ENCODE assay signal across 24 mouse cellular contexts in genomic region chr19:5341360-5341759, GRCm38 (mm10). TPM values are rescaled to one million over a fixed set of nuclear protein-coding genes. Genes with fewer than 3 reads are reported as not detected.
A peak's percentile ranks its signal among the peaks of the same experiment; 100 is the strongest.
DNase-seq lines count a peak whose midpoint lies in the region; ATAC-seq and TF ChIP-seq lines count a peak whose summit lies in the region.
"Had no signal": no experiment of that assay in that cellular context is flagged by ENCODE, and none has a peak within 500 bp of the region (broad histone marks: within the 10 kb centered on the region; RNA-seq: fewer than 3 reads in every experiment).

No protein-coding gene starts in this region.

- H3K4me3 ChIP-seq in heart, embryonic 10.5 days: no peak overlapping the region
- H3K4me3 ChIP-seq in kidney, adult 2 months (ENCODE audit: insufficient read depth, low read depth, low read length): no peak overlapping the region
- H3K4me3 ChIP-seq in kidney, embryonic 15.5 days (replicated peaks): no peak overlapping the region
- H3K4me3 ChIP-seq in testis, adult 2 months (ENCODE audit: control insufficient read depth, low read depth, low read length): peak overlapping the region; percentile 55
- H3K4me3 ChIP-seq in midbrain, embryonic 14.5 days (replicated peaks; ENCODE audit: low read depth, low read length): no peak overlapping the region
- H3K4me3 ChIP-seq in midbrain, postnatal 0 days (ENCODE audit: low read depth, low read length): no peak overlapping the region
- H3K4me3 ChIP-seq: embryonic facial prominence, embryonic 13.5 days; forebrain, embryonic 12.5 days; heart, embryonic 13.5 days; hindbrain, embryonic 15.5 days had no signal

- H3K36me3 ChIP-seq in heart, embryonic 10.5 days: no peaks in the 10 kb centered on the region
- H3K36me3 ChIP-seq in kidney, adult 2 months (ENCODE audit: control insufficient read depth, insufficient read depth, low read length): no peaks in the 10 kb centered on the region
- H3K36me3 ChIP-seq in kidney, embryonic 15.5 days: no peaks in the 10 kb centered on the region
- no peaks in the 10 kb centered on the region for H3K36me3 ChIP-seq in testis, adult 2 months (ENCODE audit: control insufficient read depth, insufficient read depth, low read length)
- H3K36me3 ChIP-seq in midbrain, embryonic 14.5 days (ENCODE audit: control insufficient read depth, insufficient read depth, low read length): no peaks in the 10 kb centered on the region
- no peaks in the 10 kb centered on the region for H3K36me3 ChIP-seq in midbrain, postnatal 0 days (ENCODE audit: insufficient read depth, low read length)
- H3K36me3 ChIP-seq: embryonic facial prominence, embryonic 13.5 days; forebrain, embryonic 12.5 days; heart, embryonic 13.5 days; hindbrain, embryonic 15.5 days had no signal

- TF ChIP-seq CTCF in kidney, adult 2 months (conservative IDR thresholded peaks at IDR 0.05; ENCODE audit: insufficient read depth, insufficient read length, low read depth, low read length): no peak
- no peak for TF ChIP-seq CTCF in testis, adult 2 months (IDR thresholded peaks at IDR 0.05; ENCODE audit: control insufficient read depth, insufficient read depth, insufficient replicate concordance, low read depth, low read length)
- TF ChIP-seq CTCF in midbrain, postnatal 0 days (IDR thresholded peaks at IDR 0.05): no peak

- no peak overlapping the region for H3K4me2 ChIP-seq in kidney, embryonic 15.5 days
- H3K4me2 ChIP-seq in midbrain, embryonic 14.5 days (ENCODE audit: low read length): no peak overlapping the region
- no peak overlapping the region for H3K4me2 ChIP-seq in midbrain, postnatal 0 days (ENCODE audit: low read depth, low read length, poor library complexity, severe bottlenecking)
- H3K4me2 ChIP-seq: embryonic facial prominence, embryonic 13.5 days; forebrain, embryonic 12.5 days; heart, embryonic 13.5 days; hindbrain, embryonic 15.5 days had no signal

- no peak for TF ChIP-seq POLR2A in kidney, adult 2 months (IDR thresholded peaks at IDR 0.05; ENCODE audit: low read depth, low read length)
- no peak for TF ChIP-seq POLR2A in testis, adult 2 months (IDR thresholded peaks at IDR 0.05; ENCODE audit: control insufficient read depth, low read depth, low read length)

- DNase-seq in heart, adult 11 months: peak; percentile 98
- no peak for DNase-seq in heart, embryonic 10.5 days (ENCODE audit: low spot score)
- DNase-seq in kidney, adult 2 months: peak; percentile 43
- DNase-seq in testis, postnatal 10 days (ENCODE audit: low spot score): no peak
- no peak for DNase-seq in midbrain, embryonic 14.5 days
- no peak for DNase-seq in midbrain, postnatal 0 days (ENCODE audit: low spot score)
- DNase-seq: adrenal gland, postnatal 10 days; cerebellum, adult 18-20 months; cerebellum, adult 9-11 months; cerebellum, postnatal 36 days; gastrocnemius, postnatal 36 days had no signal

- 90% methylated on average over 7 of the region's 7 CpGs for WGBS in heart, embryonic 10.5 days
- 85% methylated on average over 7 of the region's 7 CpGs for WGBS in kidney, adult 2 months
- 87% methylated on average over 7 of the region's 7 CpGs for WGBS in kidney, embryonic 15.5 days
- WGBS in midbrain, embryonic 14.5 days: 97% methylated on average over 7 of the region's 7 CpGs
- WGBS in midbrain, postnatal 0 days: 88% methylated on average over 7 of the region's 7 CpGs

- no peak for ATAC-seq in kidney, embryonic 15.5 days (replicated peaks; ENCODE audit: low FRiP score)
- ATAC-seq in midbrain, embryonic 14.5 days (ENCODE audit: low FRiP score, low TSS enrichment): no peak
- ATAC-seq in midbrain, postnatal 0 days (ENCODE audit: low FRiP score): no peak
- ATAC-seq: forebrain, embryonic 16.5 days; intestine, embryonic 16.5 days had no signal

- no peak overlapping the region for H3K9ac ChIP-seq in kidney, embryonic 15.5 days
- H3K9ac ChIP-seq in midbrain, embryonic 14.5 days (replicated peaks; ENCODE audit: low read length): no peak overlapping the region
- H3K9ac ChIP-seq in midbrain, postnatal 0 days (replicated peaks; ENCODE audit: low read length, poor library complexity, severe bottlenecking): no peak overlapping the region
- H3K9ac ChIP-seq: embryonic facial prominence, embryonic 13.5 days; forebrain, embryonic 12.5 days; heart, embryonic 13.5 days; hindbrain, embryonic 15.5 days had no signal

- no peaks in the 10 kb centered on the region for H3K9me3 ChIP-seq in heart, embryonic 10.5 days
- no peaks in the 10 kb centered on the region for H3K9me3 ChIP-seq in kidney, embryonic 15.5 days (replicated peaks)
- no peaks in the 10 kb centered on the region for H3K9me3 ChIP-seq in midbrain, embryonic 14.5 days (ENCODE audit: control insufficient read depth, low read length)
- H3K9me3 ChIP-seq in midbrain, postnatal 0 days (ENCODE audit: low read length): no peaks in the 10 kb centered on the region
- H3K9me3 ChIP-seq: embryonic facial prominence, embryonic 13.5 days; forebrain, embryonic 12.5 days; heart, embryonic 13.5 days; hindbrain, embryonic 15.5 days had no signal

- H3K4me1 ChIP-seq in heart, embryonic 10.5 days: 0 out of 2 replicates have a peak, but pooled peaks cover 3% of the 10 kb centered on the region
- H3K4me1 ChIP-seq in kidney, adult 2 months (ENCODE audit: control insufficient read depth, insufficient read depth, low read length): no peaks in the 10 kb centered on the region
- 0 out of 2 replicates have a peak, but pooled peaks cover 3% of the 10 kb centered on the region for H3K4me1 ChIP-seq in kidney, embryonic 15.5 days
- H3K4me1 ChIP-seq in testis, adult 2 months (ENCODE audit: control insufficient read depth, insufficient read depth, low read length): peaks cover 6% of the 10 kb centered on the region
- no peaks in the 10 kb centered on the region for H3K4me1 ChIP-seq in midbrain, embryonic 14.5 days (ENCODE audit: control insufficient read depth, insufficient read depth, low read length)
- no peaks in the 10 kb centered on the region for H3K4me1 ChIP-seq in midbrain, postnatal 0 days (ENCODE audit: insufficient read depth, low read length)
- H3K4me1 ChIP-seq: embryonic facial prominence, embryonic 13.5 days; forebrain, embryonic 12.5 days; hindbrain, embryonic 15.5 days had no signal

- H3K27ac ChIP-seq in heart, embryonic 10.5 days: no peak overlapping the region
- no peak overlapping the region for H3K27ac ChIP-seq in kidney, adult 2 months (ENCODE audit: insufficient read depth, low read depth, low read length)
- no peak overlapping the region for H3K27ac ChIP-seq in kidney, embryonic 15.5 days
- H3K27ac ChIP-seq in testis, adult 2 months (ENCODE audit: control insufficient read depth, insufficient read depth, low read depth, low read length): no peak overlapping the region
- H3K27ac ChIP-seq in midbrain, embryonic 14.5 days (replicated peaks; ENCODE audit: low read depth, low read length): no peak overlapping the region
- no peak overlapping the region for H3K27ac ChIP-seq in midbrain, postnatal 0 days (ENCODE audit: low read depth, low read length)
- H3K27ac ChIP-seq: embryonic facial prominence, embryonic 13.5 days; forebrain, embryonic 12.5 days; heart, embryonic 13.5 days; hindbrain, embryonic 15.5 days had no signal

- H3K27me3 ChIP-seq in heart, embryonic 10.5 days (ENCODE audit: insufficient read depth, poor library complexity, severe bottlenecking): no peaks in the 10 kb centered on the region
- no peaks in the 10 kb centered on the region for H3K27me3 ChIP-seq in kidney, adult 2 months (replicated peaks; ENCODE audit: control insufficient read depth, insufficient read depth, low read length)
- no peaks in the 10 kb centered on the region for H3K27me3 ChIP-seq in kidney, embryonic 15.5 days
- no peaks in the 10 kb centered on the region for H3K27me3 ChIP-seq in testis, adult 2 months (ENCODE audit: control insufficient read depth, insufficient read depth, low read length)
- no peaks in the 10 kb centered on the region for H3K27me3 ChIP-seq in midbrain, embryonic 14.5 days (ENCODE audit: control insufficient read depth, insufficient read depth, low read length)
- H3K27me3 ChIP-seq in midbrain, postnatal 0 days (ENCODE audit: insufficient read depth, low read length): no peaks in the 10 kb centered on the region
- H3K27me3 ChIP-seq: embryonic facial prominence, embryonic 13.5 days; forebrain, embryonic 12.5 days; heart, embryonic 13.5 days; hindbrain, embryonic 15.5 days had no signal

RNA-seq across cellular contexts. Expression of gene Catsper1, which starts 5.8 kb away (rescaled TPM):
- not detected in 2 replicates for polyA plus RNA-seq in heart, embryonic 10.5 days (2016; fragmentation: Nextera tagmentation; extraction: Ambion mirVana)
- 0.08 TPM in 1 of 2 replicates, not detected in the other for polyA plus RNA-seq in kidney, adult 2 months (2012; rRNA removed)
- not detected in 2 replicates for polyA plus RNA-seq in kidney, embryonic 15.5 days (2015; fragmentation: Nextera tagmentation; extraction: Ambion mirVana)
- polyA plus RNA-seq in testis, adult 2 months (2012; rRNA removed): 219 and 262 TPM in 2 replicates
- not detected in 2 replicates for polyA plus RNA-seq in midbrain, embryonic 14.5 days (2014; fragmentation: Nextera tagmentation; extraction: Ambion mirVana)
- total RNA-seq in midbrain, postnatal 0 days (2014; rRNA removed): not detected in 2 replicates
- polyA plus RNA-seq in midbrain, postnatal 0 days (2015; fragmentation: Nextera tagmentation; extraction: Ambion mirVana): not detected in 2 replicates
- total RNA-seq: adrenal gland, postnatal 10 days; gastrocnemius, adult 18-20 months; gastrocnemius, postnatal 36 days; MEL had no signal
- polyA plus RNA-seq: C2C12; embryonic facial prominence, embryonic 13.5 days; forebrain, embryonic 12.5 days; forebrain, embryonic 16.5 days; heart, embryonic 13.5 days; heart, postnatal 0 days; hindbrain, embryonic 11.5 days; hindbrain, embryonic 15.5 days; intestine, embryonic 16.5 days had no signal

RNA-seq across cellular contexts. Expression of gene Cst6, which starts 8.0 kb away (rescaled TPM):
- polyA plus RNA-seq in heart, embryonic 10.5 days (2016; fragmentation: Nextera tagmentation; extraction: Ambion mirVana): 0.23 TPM in 1 of 2 replicates, not detected in the other
- polyA plus RNA-seq in kidney, adult 2 months (2012; rRNA removed): 0.52 and 1.5 TPM in 2 replicates
- polyA plus RNA-seq in kidney, embryonic 15.5 days (2015; fragmentation: Nextera tagmentation; extraction: Ambion mirVana): 0.45 and 1.2 TPM in 2 replicates
- 0.85 and 1.5 TPM in 2 replicates for polyA plus RNA-seq in testis, adult 2 months (2012; rRNA removed)
- polyA plus RNA-seq in midbrain, embryonic 14.5 days (2014; fragmentation: Nextera tagmentation; extraction: Ambion mirVana): 7.7 and 8.4 TPM in 2 replicates
- total RNA-seq in midbrain, postnatal 0 days (2014; rRNA removed): 0.82 and 1.1 TPM in 2 replicates
- 13.1 and 14.9 TPM in 2 replicates for polyA plus RNA-seq in midbrain, postnatal 0 days (2015; fragmentation: Nextera tagmentation; extraction: Ambion mirVana)
- total RNA-seq: MEL had no signal

RNA-seq across cellular contexts. Expression of gene Eif1ad, which starts 25.2 kb away (rescaled TPM):
- polyA plus RNA-seq in heart, embryonic 10.5 days (2016; fragmentation: Nextera tagmentation; extraction: Ambion mirVana): 58.0 and 72.6 TPM in 2 replicates
- 17.8 and 22.0 TPM in 2 replicates for polyA plus RNA-seq in kidney, adult 2 months (2012; rRNA removed)
- 58.4 and 59.3 TPM in 2 replicates for polyA plus RNA-seq in kidney, embryonic 15.5 days (2015; fragmentation: Nextera tagmentation; extraction: Ambion mirVana)
- polyA plus RNA-seq in testis, adult 2 months (2012; rRNA removed): 24.5 and 26.9 TPM in 2 replicates
- 36.4 and 36.6 TPM in 2 replicates for polyA plus RNA-seq in midbrain, embryonic 14.5 days (2014; fragmentation: Nextera tagmentation; extraction: Ambion mirVana)
- 26.0 and 33.4 TPM in 2 replicates for total RNA-seq in midbrain, postnatal 0 days (2014; rRNA removed)
- polyA plus RNA-seq in midbrain, postnatal 0 days (2015; fragmentation: Nextera tagmentation; extraction: Ambion mirVana): 43.0 and 50.3 TPM in 2 replicates

RNA-seq across cellular contexts. Expression of gene Banf1, which starts 25.6 kb away (rescaled TPM):
- polyA plus RNA-seq in heart, embryonic 10.5 days (2016; fragmentation: Nextera tagmentation; extraction: Ambion mirVana): 533 and 575 TPM in 2 replicates
- 106 and 146 TPM in 2 replicates for polyA plus RNA-seq in kidney, adult 2 months (2012; rRNA removed)
- 477 and 508 TPM in 2 replicates for polyA plus RNA-seq in kidney, embryonic 15.5 days (2015; fragmentation: Nextera tagmentation; extraction: Ambion mirVana)
- polyA plus RNA-seq in testis, adult 2 months (2012; rRNA removed): 105 and 120 TPM in 2 replicates
- polyA plus RNA-seq in midbrain, embryonic 14.5 days (2014; fragmentation: Nextera tagmentation; extraction: Ambion mirVana): 330 and 375 TPM in 2 replicates
- 72.9 and 79.6 TPM in 2 replicates for total RNA-seq in midbrain, postnatal 0 days (2014; rRNA removed)
- polyA plus RNA-seq in midbrain, postnatal 0 days (2015; fragmentation: Nextera tagmentation; extraction: Ambion mirVana): 310 and 313 TPM in 2 replicates

RNA-seq across cellular contexts. Expression of gene Gal3st3, which starts 43.2 kb away (rescaled TPM):
- 2.8 and 4.5 TPM in 2 replicates for polyA plus RNA-seq in heart, embryonic 10.5 days (2016; fragmentation: Nextera tagmentation; extraction: Ambion mirVana)
- 0.28 and 0.43 TPM in 2 replicates for polyA plus RNA-seq in kidney, adult 2 months (2012; rRNA removed)
- polyA plus RNA-seq in kidney, embryonic 15.5 days (2015; fragmentation: Nextera tagmentation; extraction: Ambion mirVana): 3.8 and 3.9 TPM in 2 replicates
- 2.2 and 2.4 TPM in 2 replicates for polyA plus RNA-seq in testis, adult 2 months (2012; rRNA removed)
- polyA plus RNA-seq in midbrain, embryonic 14.5 days (2014; fragmentation: Nextera tagmentation; extraction: Ambion mirVana): 29.0 and 35.5 TPM in 2 replicates
- total RNA-seq in midbrain, postnatal 0 days (2014; rRNA removed): 27.4 and 29.2 TPM in 2 replicates
- 40.8 and 41.4 TPM in 2 replicates for polyA plus RNA-seq in midbrain, postnatal 0 days (2015; fragmentation: Nextera tagmentation; extraction: Ambion mirVana)
- total RNA-seq: gastrocnemius, adult 18-20 months; MEL had no signal
- polyA plus RNA-seq: C2C12 had no signal

Comparison
In these comparisons a context has a peak if more than half of its experiments do, and no peak if none do; other contexts are left out.
1. DNase-seq: peak in heart, adult 11 months (single experiment) and kidney, adult 2 months (single experiment); none in heart, embryonic 10.5 days (single experiment), testis, postnatal 10 days (single experiment), midbrain, embryonic 14.5 days (single experiment) and midbrain, postnatal 0 days (single experiment).
2. RNA of gene Catsper1, which starts 5.8 kb away (polyA plus RNA-seq): 219 to 262 TPM in testis, adult 2 months; 0.08 TPM in kidney, adult 2 months, not detected in heart, embryonic 10.5 days, not detected in kidney, embryonic 15.5 days, not detected in midbrain, embryonic 14.5 days and not detected in midbrain, postnatal 0 days; every median in the first group is over 100 times any median in the second.